8 mouse cellular contexts compared by ENCODE assay signal in the genomic region with DNA sequence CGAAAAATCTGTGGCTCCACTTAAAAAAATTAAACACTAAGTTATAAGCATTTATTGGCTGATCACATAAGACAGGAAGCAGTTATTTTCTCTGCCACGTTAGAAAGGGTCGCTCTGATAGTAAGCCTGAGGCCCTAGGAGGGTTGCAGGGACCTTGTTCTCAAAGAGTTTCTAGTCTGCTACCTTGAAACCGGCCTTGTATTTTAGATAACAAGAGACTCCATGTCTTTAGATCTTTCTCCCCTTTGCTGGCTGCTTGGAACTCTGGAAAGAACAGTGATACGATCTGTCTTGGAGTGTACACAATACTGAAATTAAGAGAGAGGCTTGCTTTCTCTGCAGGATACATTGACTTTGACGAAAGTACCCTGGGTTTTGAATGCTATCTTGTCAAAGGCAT. TPM values are rescaled to one million over a fixed set of nuclear protein-coding genes. Genes with fewer than 3 reads are reported as not detected.
A peak's percentile ranks its signal among the peaks of the same experiment; 100 is the strongest.
DNase-seq lines count a peak whose midpoint lies in the region; ATAC-seq lines count a peak whose summit lies in the region.

No protein-coding gene starts in this region.

- no peak for DNase-seq in heart, adult 11 months
- no peak for DNase-seq in midbrain, embryonic 14.5 days
- no peak for DNase-seq in T-cell, adult 2 months (ENCODE audit: low spot score)

- no peaks in the 10 kb centered on the region for H3K27me3 ChIP-seq in heart, embryonic 16.5 days (ENCODE audit: control insufficient read depth, insufficient read depth, low read length)
- H3K27me3 ChIP-seq in hindbrain, embryonic 16.5 days (replicated peaks; ENCODE audit: control insufficient read depth, insufficient read depth, low read length), result no peaks in the 10 kb centered on the region
- no peaks in the 10 kb centered on the region for H3K27me3 ChIP-seq in midbrain, embryonic 14.5 days (ENCODE audit: control insufficient read depth, insufficient read depth, low read length)

- no peak overlapping the region for H3K27ac ChIP-seq in heart, embryonic 16.5 days (ENCODE audit: low read length)
- no peak overlapping the region for H3K27ac ChIP-seq in brown adipose tissue, adult 24 weeks (replicated peaks; ENCODE audit: low read depth, low read length)
- H3K27ac ChIP-seq in hindbrain, embryonic 16.5 days (ENCODE audit: low read depth, low read length), result peak overlapping the region; percentile 85; the same call in 1 of the 2 replicates
- H3K27ac ChIP-seq in midbrain, embryonic 14.5 days (replicated peaks; ENCODE audit: low read depth, low read length), result no peak overlapping the region; the same call in 1 of the 2 replicates

- peak overlapping the region; percentile 88; the same call in 1 of the 2 replicates for H3K4me3 ChIP-seq in heart, embryonic 16.5 days (ENCODE audit: low read length)
- peak overlapping the region; percentile 93; the same call in 1 of the 2 replicates for H3K4me3 ChIP-seq in brown adipose tissue, adult 24 weeks (ENCODE audit: insufficient read depth, low read depth, low read length)
- peak overlapping the region; percentile 75 for H3K4me3 ChIP-seq in hindbrain, embryonic 16.5 days (ENCODE audit: low read length)
- peak overlapping the region; percentile 89 for H3K4me3 ChIP-seq in midbrain, embryonic 14.5 days (replicated peaks; ENCODE audit: low read depth, low read length)

- no peak for ATAC-seq in heart, embryonic 16.5 days (replicated peaks; ENCODE audit: extremely low read depth, insufficient read depth, low FRiP score)
- no peak for ATAC-seq in hindbrain, embryonic 16.5 days
- ATAC-seq in midbrain, embryonic 14.5 days (ENCODE audit: low FRiP score, low TSS enrichment), result no peak
- ATAC-seq in granulocyte monocyte progenitor cell, adult 5-6 weeks (replicated peaks; ENCODE audit: poor library complexity, severe bottlenecking), result no peak
- no peak for ATAC-seq in megakaryocyte progenitor cell, adult 5-6 weeks (replicated peaks; ENCODE audit: poor library complexity)

- peaks cover 3% of the 10 kb centered on the region; the same call in 1 of the 2 replicates for H3K4me1 ChIP-seq in heart, embryonic 16.5 days (ENCODE audit: control insufficient read depth, insufficient read depth, low read length)
- no peaks in the 10 kb centered on the region; the same call in 1 of the 2 replicates for H3K4me1 ChIP-seq in brown adipose tissue, adult 24 weeks (ENCODE audit: control insufficient read depth, insufficient read depth, insufficient read length, low read length)
- H3K4me1 ChIP-seq in hindbrain, embryonic 16.5 days (ENCODE audit: control insufficient read depth, insufficient read depth, low read depth, low read length), result peaks cover 14% of the 10 kb centered on the region
- peaks cover 9% of the 10 kb centered on the region; the same call in 1 of the 2 replicates for H3K4me1 ChIP-seq in midbrain, embryonic 14.5 days (ENCODE audit: control insufficient read depth, insufficient read depth, low read length)

- H3K4me2 ChIP-seq in heart, embryonic 16.5 days (ENCODE audit: low read depth, low read length), result peak overlapping the region; percentile 95
- H3K4me2 ChIP-seq in hindbrain, embryonic 16.5 days (ENCODE audit: low read length), result peak overlapping the region; percentile 75
- H3K4me2 ChIP-seq in midbrain, embryonic 14.5 days (ENCODE audit: low read length), result peak overlapping the region; percentile 89

- no peaks in the 10 kb centered on the region for H3K36me3 ChIP-seq in heart, embryonic 16.5 days (ENCODE audit: control insufficient read depth, insufficient read depth)
- no peaks in the 10 kb centered on the region for H3K36me3 ChIP-seq in hindbrain, embryonic 16.5 days (ENCODE audit: control insufficient read depth, insufficient read depth, low read length)
- no peaks in the 10 kb centered on the region for H3K36me3 ChIP-seq in midbrain, embryonic 14.5 days (ENCODE audit: control insufficient read depth, insufficient read depth, low read length)

- H3K9me3 ChIP-seq in heart, embryonic 16.5 days (replicated peaks; ENCODE audit: control insufficient read depth, low read length), result no peaks in the 10 kb centered on the region
- no peaks in the 10 kb centered on the region for H3K9me3 ChIP-seq in hindbrain, embryonic 16.5 days (ENCODE audit: control insufficient read depth, low read length)
- no peaks in the 10 kb centered on the region for H3K9me3 ChIP-seq in midbrain, embryonic 14.5 days (ENCODE audit: control insufficient read depth, low read length)

- H3K9ac ChIP-seq in heart, embryonic 16.5 days (ENCODE audit: low read length), result no peak overlapping the region
- peak overlapping the region; percentile 89 for H3K9ac ChIP-seq in hindbrain, embryonic 16.5 days (ENCODE audit: low read depth, low read length)
- peak overlapping the region; percentile 89 for H3K9ac ChIP-seq in midbrain, embryonic 14.5 days (replicated peaks; ENCODE audit: low read length)

- 57% methylated on average over 6 of the region's 6 CpGs for WGBS in heart, embryonic 16.5 days
- WGBS in hindbrain, embryonic 16.5 days, result 39% methylated on average over 6 of the region's 6 CpGs
- 42% methylated on average over 6 of the region's 6 CpGs for WGBS in midbrain, embryonic 14.5 days

RNA-seq across cellular contexts. Expression of a gene that starts 0.9 kb away (rescaled TPM):
- 11.9 and 15.1 TPM in 2 replicates for polyA plus RNA-seq in heart, embryonic 16.5 days (2015; fragmentation: Nextera tagmentation; extraction: Ambion mirVana)
- polyA plus RNA-seq in brown adipose tissue, adult 24 weeks (2012; ENCODE audit: insufficient read depth, insufficient read length, missing spikeins), result 63.2 and 64.6 TPM in 2 replicates
- 5.9 and 9.4 TPM in 2 replicates for polyA plus RNA-seq in hindbrain, embryonic 16.5 days (2015; fragmentation: Nextera tagmentation; extraction: Ambion mirVana)
- polyA plus RNA-seq in midbrain, embryonic 14.5 days (2014; fragmentation: Nextera tagmentation; extraction: Ambion mirVana), result 3.5 and 8.0 TPM in 2 replicates
- 3.1 and 10.8 TPM in 2 replicates for total RNA-seq in granulocyte monocyte progenitor cell, adult 5-6 weeks (2014; fragmentation: Nextera tagmentation)
- total RNA-seq in granulocyte monocyte progenitor cell, adult 5-6 weeks (2017), result 6.7 and 29.6 TPM in 2 replicates
- total RNA-seq in megakaryocyte progenitor cell, adult 5-6 weeks (2015), result 12.9 and 15.0 TPM in 2 replicates
- total RNA-seq in megakaryocyte progenitor cell, adult 5-6 weeks (2017), result 20.0 and 21.2 TPM in 2 replicates

RNA-seq across cellular contexts. Expression of a gene that starts 0.9 kb away (rescaled TPM):
- 11.0 and 12.2 TPM in 2 replicates for polyA plus RNA-seq in heart, embryonic 16.5 days (2015; fragmentation: Nextera tagmentation; extraction: Ambion mirVana)
- polyA plus RNA-seq in brown adipose tissue, adult 24 weeks (2012; ENCODE audit: insufficient read depth, insufficient read length, missing spikeins), result 2.1 and 3.7 TPM in 2 replicates
- 110 and 120 TPM in 2 replicates for polyA plus RNA-seq in hindbrain, embryonic 16.5 days (2015; fragmentation: Nextera tagmentation; extraction: Ambion mirVana)
- 122 and 133 TPM in 2 replicates for polyA plus RNA-seq in midbrain, embryonic 14.5 days (2014; fragmentation: Nextera tagmentation; extraction: Ambion mirVana)
- total RNA-seq in granulocyte monocyte progenitor cell, adult 5-6 weeks (2014; fragmentation: Nextera tagmentation), result 1.7 and 4.4 TPM in 2 replicates
- 2.3 and 2.5 TPM in 2 replicates for total RNA-seq in granulocyte monocyte progenitor cell, adult 5-6 weeks (2017)
- 5.9 and 6.5 TPM in 2 replicates for total RNA-seq in megakaryocyte progenitor cell, adult 5-6 weeks (2015)
- total RNA-seq in megakaryocyte progenitor cell, adult 5-6 weeks (2017), result 5.4 and 6.8 TPM in 2 replicates

RNA-seq across cellular contexts. Expression of a gene that starts 55.4 kb away (rescaled TPM):
- 0.64 and 0.66 TPM in 2 replicates for polyA plus RNA-seq in heart, embryonic 16.5 days (2015; fragmentation: Nextera tagmentation; extraction: Ambion mirVana)
- not detected in 2 replicates for polyA plus RNA-seq in brown adipose tissue, adult 24 weeks (2012; ENCODE audit: insufficient read depth, insufficient read length, missing spikeins)
- polyA plus RNA-seq in hindbrain, embryonic 16.5 days (2015; fragmentation: Nextera tagmentation; extraction: Ambion mirVana), result 0.13 and 0.17 TPM in 2 replicates
- 0.18 and 0.22 TPM in 2 replicates for polyA plus RNA-seq in midbrain, embryonic 14.5 days (2014; fragmentation: Nextera tagmentation; extraction: Ambion mirVana)
- total RNA-seq in granulocyte monocyte progenitor cell, adult 5-6 weeks (2014; fragmentation: Nextera tagmentation), result not detected in 2 replicates
- total RNA-seq in granulocyte monocyte progenitor cell, adult 5-6 weeks (2017), result not detected in 2 replicates
- not detected in 2 replicates for total RNA-seq in megakaryocyte progenitor cell, adult 5-6 weeks (2015)
- not detected in 2 replicates for total RNA-seq in megakaryocyte progenitor cell, adult 5-6 weeks (2017)
